Mouse (Mus musculus) E14TG2a.4 (cell line): ENCODE data around the gene Top2a.

ENCODE experiments used
- H3K27me3 ChIP-seq: 2 replicates; pipeline ENCODE4 v1.6.1; 2014; ENCODE audit warnings: low read length, control low read depth; ENCODE audit not compliant: insufficient read depth
- H3K36me3 ChIP-seq: 2 replicates; pipeline ENCODE4 v1.6.1; 2014; ENCODE audit warnings: low read length, control low read depth; ENCODE audit not compliant: insufficient read depth
- H3K4me1 ChIP-seq: replicated peaks from 2 replicates; pipeline ENCODE4 v1.6.1; 2014; ENCODE audit warnings: low read depth, low read length, control low read depth
- H3K4me3 ChIP-seq: replicated peaks from 2 replicates; pipeline ENCODE4 v1.5.1; 2014; ENCODE audit warnings: mild to moderate bottlenecking, low read length
- H3K9me3 ChIP-seq: 2 replicates; pipeline ENCODE4 v1.6.1; 2014; ENCODE audit warnings: low read length, control low read depth
- CTCF ChIP-seq: conservative IDR thresholded peaks from 2 replicates; pipeline ENCODE4 v1.5.1; 2014; ENCODE audit warnings: low read length
- NANOG ChIP-seq: IDR thresholded peaks from 2 replicates; pipeline ENCODE4 v1.6.1; 2014; ENCODE audit warnings: borderline replicate concordance, low read length, mixed read lengths
- POU5F1 ChIP-seq: IDR thresholded peaks from 2 replicates; pipeline ENCODE4 v1.6.1; 2014; ENCODE audit warnings: low read length, borderline replicate concordance

Gene Top2a

GRCm38 (mm10) chr11:99060435-99060834 is 36.4 kb upstream of the Top2a start:
- no peak for TF ChIP-seq NANOG
- TF ChIP-seq POU5F1 = no peak
- TF ChIP-seq CTCF = no peak
- H3K4me3 ChIP-seq = no peak overlapping the region; the same call in 1 of the 2 replicates

GRCm38 (mm10) chr11:99055571-99056452 is 31.8 kb upstream of the Top2a start:
- no peaks in the 10 kb centered on the region for H3K36me3 ChIP-seq
- H3K9me3 ChIP-seq = peaks cover 7% of the 10 kb centered on the region
- peaks cover 31% of the 10 kb centered on the region for H3K4me1 ChIP-seq
- peaks cover 18% of the 10 kb centered on the region for H3K27me3 ChIP-seq
- H3K4me3 ChIP-seq = no peak overlapping the region
- TF ChIP-seq NANOG = no peak
- TF ChIP-seq CTCF = no peak
- no peak for TF ChIP-seq POU5F1

More at GRCm38 (mm10) chr11:99060435-99060834, 36.4 kb upstream of the Top2a start:
- Histone ChIP-seq H3K9me3 (peaks cover 7% of the 10 kb centered on the region), H3K27me3 (peaks cover 17% of the 10 kb centered on the region), H3K36me3 (no peaks in the 10 kb centered on the region), H3K4me1 (peaks cover 42% of the 10 kb centered on the region)

GRCm38 (mm10) chr11:99055143-99055542 is 31.2 kb upstream of the Top2a start:
- peaks cover 28% of the 10 kb centered on the region for H3K4me1 ChIP-seq
- H3K9me3 ChIP-seq = peaks cover 7% of the 10 kb centered on the region
- no peak for TF ChIP-seq NANOG
- no peak for TF ChIP-seq POU5F1
- no peak for TF ChIP-seq CTCF
- no peaks in the 10 kb centered on the region for H3K36me3 ChIP-seq
- H3K27me3 ChIP-seq = peaks cover 17% of the 10 kb centered on the region
- H3K4me3 ChIP-seq = no peak overlapping the region

- Histone ChIP-seq H3K4me3 (no peak overlapping the region), H3K9me3 (no peaks in the 10 kb centered on the region), H3K4me1 (peaks cover 5% of the 10 kb centered on the region), H3K36me3 (no peaks in the 10 kb centered on the region), H3K27me3 (peaks cover 56% of the 10 kb centered on the region)
- TF ChIP-seq NANOG = no peak
- TF ChIP-seq CTCF = no peak
- no peak for TF ChIP-seq POU5F1
Measured at GRCm38 (mm10) chr11:99047643-99048042, 23.7 kb upstream of the Top2a start.

GRCm38 (mm10) chr11:99047120-99047519 is 23.1 kb upstream of the Top2a start:
- Histone ChIP-seq H3K4me3 (no peak overlapping the region), H3K36me3 (no peaks in the 10 kb centered on the region), H3K27me3 (peaks cover 61% of the 10 kb centered on the region), H3K9me3 (0 out of 2 replicates have a peak, but pooled peaks cover 3% of the 10 kb centered on the region), H3K4me1 (peaks cover 3% of the 10 kb centered on the region; the same call in 1 of the 2 replicates)
- no peak for TF ChIP-seq POU5F1
- TF ChIP-seq CTCF = no peak
- TF ChIP-seq NANOG = no peak

- Histone ChIP-seq H3K36me3 (no peaks in the 10 kb centered on the region), H3K27me3 (peaks cover 74% of the 10 kb centered on the region), H3K9me3 (0 out of 2 replicates have a peak, but pooled peaks cover 3% of the 10 kb centered on the region), H3K4me1 (peaks cover 13% of the 10 kb centered on the region), H3K4me3 (no peak overlapping the region)
- TF ChIP-seq CTCF = no peak
- TF ChIP-seq NANOG = no peak
- no peak for TF ChIP-seq POU5F1
Measured at GRCm38 (mm10) chr11:99045159-99045889, 21.3 kb upstream of the Top2a start.

GRCm38 (mm10) chr11:99044306-99044705 is 20.3 kb upstream of the Top2a start:
- Histone ChIP-seq H3K4me3 (no peak overlapping the region), H3K4me1 (peaks cover 20% of the 10 kb centered on the region), H3K36me3 (no peaks in the 10 kb centered on the region), H3K9me3 (0 out of 2 replicates have a peak, but pooled peaks cover 3% of the 10 kb centered on the region), H3K27me3 (peaks cover 71% of the 10 kb centered on the region)
- no peak for TF ChIP-seq NANOG
- no peak for TF ChIP-seq POU5F1
- TF ChIP-seq CTCF = no peak

- H3K36me3 ChIP-seq = no peaks in the 10 kb centered on the region
- H3K9me3 ChIP-seq = 0 out of 2 replicates have a peak, but pooled peaks cover 3% of the 10 kb centered on the region
- TF ChIP-seq NANOG (no peak), POU5F1 (no peak), CTCF (no peak)
- peaks cover 20% of the 10 kb centered on the region for H3K4me1 ChIP-seq
- no peak overlapping the region for H3K4me3 ChIP-seq
- H3K27me3 ChIP-seq = peaks cover 66% of the 10 kb centered on the region
Measured at GRCm38 (mm10) chr11:99043632-99044031, 19.6 kb upstream of the Top2a start.
